Mouse (Mus musculus) adrenal gland (tissue): ENCODE measurements around the gene Dcp1b.

Experiments
- intact Hi-C: fragments of 180-260 bp; cut with DNase I; formaldehyde crosslinking; loops from one replicate; pipeline ENCODE4 v1.15.1; 2025
- long read RNA-seq, 2 experiments: library from polyadenylated mRNA; unstranded; transcript quantifications; one replicate each; pipeline ENCODE4 v2.0.0; 2020; ENCODE audit warnings: borderline replicate concordance in 1 of 2; ENCODE audit not compliant: insufficient replicate concordance in 1 of 2

The Dcp1b gene
- long read RNA-seq, experiment 1, partial matches to known transcripts: 1 of 4 reads
- long read RNA-seq, experiment 1, other reads (novel, unspliced or antisense): 1 of 4 reads
- long read RNA-seq, experiment 2, partial matches to known transcripts: 3 of 14 reads
- long read RNA-seq, experiment 2, other reads (novel, unspliced or antisense): 5 of 14 reads

DNA sequence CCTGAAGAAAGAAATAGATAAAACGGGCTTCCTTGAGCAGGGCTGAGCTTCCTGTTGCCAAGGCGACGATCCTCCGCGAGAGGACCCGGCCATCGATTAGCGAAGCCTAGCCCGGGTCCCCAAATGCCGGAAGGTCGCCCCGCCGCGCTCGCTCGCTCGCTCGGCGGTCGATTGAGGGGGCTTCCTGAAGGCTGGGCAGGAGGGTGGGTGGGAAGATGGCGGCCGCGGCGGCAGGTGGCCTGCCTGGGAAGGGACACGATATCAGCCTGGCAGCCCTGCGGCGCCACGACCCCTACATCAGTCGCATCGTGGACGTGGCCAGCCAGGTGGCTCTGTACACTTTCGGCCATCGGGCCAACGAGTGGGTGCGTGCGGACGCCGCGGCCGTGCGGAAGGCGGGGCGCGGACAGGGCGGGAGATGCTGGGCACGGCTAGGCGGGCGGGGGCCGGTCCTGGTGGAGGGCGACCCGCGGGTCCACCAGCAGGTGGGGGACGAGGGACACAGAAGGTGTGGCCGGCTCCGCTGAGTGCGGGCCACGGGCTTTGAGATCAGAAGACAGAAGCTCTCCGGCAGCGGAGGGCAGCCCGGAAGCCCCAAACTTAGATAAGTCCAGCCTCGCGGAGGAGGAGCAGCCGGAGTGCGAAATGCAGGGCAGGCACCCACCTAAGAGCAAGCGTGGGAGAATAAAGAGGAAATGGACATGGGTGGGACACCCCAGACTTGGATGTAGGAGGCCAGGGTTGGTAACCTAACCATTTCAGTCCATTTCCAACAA is at the start of gene Dcp1b:
Gene Dcp1b (plus strand): TSS at position 176 of the 776 bp plus-strand sequence.
- intact Hi-C loops: no loop called here

DNA sequence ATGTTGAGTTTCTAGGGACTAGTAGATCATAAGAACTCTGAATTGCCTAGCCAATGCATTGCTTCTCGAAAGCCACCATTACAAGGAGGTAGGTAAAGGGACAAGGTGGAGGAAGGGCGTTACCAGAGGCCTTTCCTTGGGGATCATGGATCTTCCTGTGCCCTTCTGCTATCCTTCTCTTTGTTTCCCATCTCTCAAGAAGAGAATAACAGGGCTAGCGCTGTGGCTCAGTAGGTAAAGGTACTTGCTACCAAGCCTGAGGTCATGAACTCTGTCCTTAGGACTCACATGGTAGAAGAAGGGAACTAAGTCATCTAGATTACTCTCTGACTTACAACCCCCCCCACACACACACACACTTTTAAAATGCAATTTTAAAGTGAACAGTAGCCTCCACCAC is 48.1 kb upstream of the Dcp1b start:
- intact Hi-C loops: loop anchor here (5.0 kb wide), 1 partner anchor 310 kb away; no protein-coding TSS in a partner anchor

DNA sequence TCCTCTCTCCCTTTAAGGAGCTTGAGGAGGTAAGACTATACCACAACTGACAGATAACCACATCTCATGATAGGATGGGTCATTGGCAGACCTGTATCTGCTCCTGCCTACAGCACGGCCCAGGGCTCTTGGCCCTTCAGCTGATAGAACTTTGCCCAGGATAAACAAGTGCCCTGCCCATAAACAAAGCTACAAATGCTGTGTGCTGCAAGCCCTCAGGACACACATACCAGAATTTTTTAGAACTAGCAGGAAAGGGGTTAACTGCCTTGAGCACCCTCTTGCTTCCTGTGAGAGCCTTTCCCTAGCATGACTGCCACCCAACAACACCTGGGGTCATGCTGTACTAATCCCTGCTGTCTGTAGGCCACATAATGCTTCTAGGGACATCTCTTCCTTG is 47.0 kb upstream of the Dcp1b start:
- intact Hi-C loops: loop anchor here (5.0 kb wide), 1 partner anchor 309 kb away; no protein-coding TSS in a partner anchor

DNA sequence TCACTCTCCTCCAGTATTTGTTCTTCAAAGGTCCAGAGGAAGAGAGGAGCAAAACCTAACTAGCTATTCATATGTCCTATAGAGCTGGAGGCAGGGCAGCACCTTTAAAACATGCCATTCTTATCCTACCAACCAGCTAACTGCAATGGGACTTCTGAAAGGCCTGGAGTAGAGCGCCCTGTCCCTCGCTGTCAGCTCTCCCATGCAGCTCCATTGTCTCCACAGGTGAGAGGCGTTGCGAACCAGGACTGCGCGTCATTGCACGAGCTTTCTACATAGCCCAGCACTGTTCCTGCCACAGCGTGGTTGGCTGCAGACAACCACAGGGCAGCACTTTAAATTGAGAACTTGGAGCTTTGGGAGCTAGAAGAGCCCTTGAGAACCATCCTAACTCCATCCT is 46.5 kb upstream of the Dcp1b start:
- intact Hi-C loops: loop anchor here (5.0 kb wide), 1 partner anchor 309 kb away; no protein-coding TSS in a partner anchor

DNA sequence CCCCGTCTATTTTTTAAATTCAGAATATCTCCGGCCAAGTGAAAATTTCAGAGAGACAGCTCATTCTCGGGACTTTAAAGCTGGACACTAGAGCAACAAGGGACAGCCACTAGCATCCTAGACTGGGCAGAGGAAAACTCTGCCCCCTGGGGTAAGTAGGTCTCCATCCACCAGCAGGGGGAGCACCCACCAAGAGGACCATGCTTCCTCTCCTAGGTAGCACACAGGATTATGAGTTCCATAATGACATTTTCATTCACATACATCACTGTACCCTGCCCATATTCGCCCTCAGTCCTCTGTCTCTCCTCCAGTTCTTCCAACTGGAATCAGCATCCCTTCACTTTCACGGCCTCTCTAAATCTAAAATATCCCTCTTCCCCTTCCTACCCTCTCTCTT is 45.4 kb upstream of the Dcp1b start:
- intact Hi-C loops: loop anchor here (5.0 kb wide), 2 partner anchors 218 to 308 kb away; no protein-coding TSS in a partner anchor

DNA sequence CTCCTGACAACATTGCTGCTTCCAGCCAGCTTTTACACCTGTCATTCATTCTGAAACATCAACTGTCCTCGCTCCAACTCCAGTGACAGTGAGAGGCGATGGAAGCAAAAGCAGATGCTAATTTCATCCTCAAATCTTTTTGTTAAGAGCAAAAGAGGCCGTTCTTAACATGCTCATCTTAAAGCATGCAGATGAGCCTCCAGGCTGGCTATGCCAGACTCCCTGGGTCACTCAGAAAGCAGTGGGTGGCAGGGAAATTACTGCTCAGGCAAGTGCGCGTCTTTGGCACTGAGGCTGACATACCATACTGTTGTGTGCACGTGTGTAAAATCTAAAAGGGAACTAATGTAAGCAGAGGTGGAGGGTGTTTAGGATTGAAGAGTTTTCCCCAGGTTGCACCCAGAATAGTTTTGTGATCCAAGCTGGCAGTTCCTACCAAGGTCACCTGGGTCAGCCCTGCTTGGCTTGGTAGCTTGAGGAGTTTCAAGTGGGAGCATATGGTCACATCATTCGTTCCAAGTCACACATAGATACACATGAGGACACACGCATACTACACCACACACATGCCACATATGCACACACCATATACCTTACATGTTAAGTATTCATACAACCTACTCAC is 42.8 kb upstream of the Dcp1b start:
- intact Hi-C loops: loop anchor here (5.0 kb wide), 1 partner anchor 215 kb away; no protein-coding TSS in a partner anchor

- intact Hi-C loops: loop anchor here (5.0 kb wide), 1 partner anchor 214 kb away; no protein-coding TSS in a partner anchor
Measured at GRCm38 (mm10) chr6:119132863-119133262, 42.2 kb upstream of the Dcp1b start.

DNA sequence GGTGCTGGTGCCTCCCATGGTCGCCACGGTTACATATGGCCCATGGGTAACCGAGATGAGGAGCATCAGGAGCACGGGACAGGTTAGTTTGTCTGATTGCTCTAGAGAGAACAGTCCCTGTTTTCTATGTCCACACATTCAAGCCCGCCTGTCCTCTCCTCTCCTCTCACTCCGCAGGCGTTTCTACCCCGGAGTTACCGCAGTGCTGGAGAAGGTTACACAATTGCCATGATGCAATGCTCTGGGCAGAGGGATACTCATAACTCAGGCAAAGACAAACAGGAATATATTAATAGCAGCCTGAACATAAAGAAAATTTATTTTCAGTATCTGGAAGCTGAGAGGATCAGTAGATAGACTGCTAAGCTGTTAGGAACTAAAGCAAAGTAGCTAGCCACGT is 37.3 kb upstream of the Dcp1b start:
- intact Hi-C loops: no loop called here

DNA sequence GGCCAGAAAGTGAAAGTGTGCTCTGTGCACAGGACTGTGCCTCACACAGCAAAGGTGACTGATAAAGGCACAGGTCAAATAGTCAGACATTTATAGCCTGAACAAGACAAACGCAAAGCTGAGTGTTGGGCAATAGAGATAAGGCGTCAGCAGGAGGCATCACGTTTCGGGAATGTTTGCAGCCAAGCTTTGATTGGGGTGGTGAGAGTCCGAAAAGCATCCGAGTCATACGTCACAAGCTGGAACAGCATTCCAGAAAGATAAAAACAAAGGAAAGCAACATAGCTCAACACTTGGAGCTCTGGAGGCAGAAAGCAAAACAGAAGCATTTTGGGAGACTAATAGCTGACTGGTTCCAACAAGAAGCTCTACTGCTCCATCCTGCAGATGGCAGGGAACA is 35.5 kb upstream of the Dcp1b start:
- intact Hi-C loops: no loop called here

DNA sequence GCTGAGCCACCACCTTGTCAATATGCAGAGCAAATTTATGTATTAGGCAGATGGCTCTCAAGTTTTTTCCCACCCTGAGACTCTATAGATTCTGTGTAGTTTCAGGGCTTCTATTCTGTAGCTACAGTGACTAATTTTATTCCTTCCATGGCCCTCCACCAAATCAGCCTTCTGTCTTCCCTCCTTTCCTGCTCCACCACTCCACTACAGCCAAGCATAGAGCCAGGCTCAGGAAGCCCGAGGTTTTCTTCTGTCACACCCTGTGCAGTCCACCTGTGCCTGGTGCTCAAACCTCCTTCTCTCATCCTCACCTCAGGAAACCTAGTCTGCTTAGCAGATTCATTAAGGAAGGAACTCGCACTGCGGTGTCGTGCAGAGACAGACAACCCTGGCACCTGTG is 29.9 kb upstream of the Dcp1b start:
- intact Hi-C loops: no loop called here

DNA sequence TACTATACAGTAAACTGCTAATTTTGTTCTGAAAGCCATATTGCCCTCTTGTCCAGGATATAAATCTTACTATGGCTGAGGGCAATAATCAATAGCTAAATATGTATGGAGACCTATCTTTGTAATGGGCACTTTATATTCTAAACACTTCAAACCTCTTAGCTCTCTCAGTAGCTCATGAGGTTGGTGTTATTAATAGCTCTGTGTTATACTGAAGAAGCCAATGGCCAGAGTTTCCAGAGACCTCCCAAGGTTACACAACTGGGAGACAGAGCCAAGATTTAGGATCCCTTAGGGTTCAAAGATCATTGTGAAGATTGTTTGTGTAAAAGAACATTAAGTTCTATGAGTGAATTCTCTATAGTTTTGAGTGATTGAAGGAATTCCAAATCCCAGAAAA is 9.4 kb upstream of the Dcp1b start:
- intact Hi-C loops: no loop called here

DNA sequence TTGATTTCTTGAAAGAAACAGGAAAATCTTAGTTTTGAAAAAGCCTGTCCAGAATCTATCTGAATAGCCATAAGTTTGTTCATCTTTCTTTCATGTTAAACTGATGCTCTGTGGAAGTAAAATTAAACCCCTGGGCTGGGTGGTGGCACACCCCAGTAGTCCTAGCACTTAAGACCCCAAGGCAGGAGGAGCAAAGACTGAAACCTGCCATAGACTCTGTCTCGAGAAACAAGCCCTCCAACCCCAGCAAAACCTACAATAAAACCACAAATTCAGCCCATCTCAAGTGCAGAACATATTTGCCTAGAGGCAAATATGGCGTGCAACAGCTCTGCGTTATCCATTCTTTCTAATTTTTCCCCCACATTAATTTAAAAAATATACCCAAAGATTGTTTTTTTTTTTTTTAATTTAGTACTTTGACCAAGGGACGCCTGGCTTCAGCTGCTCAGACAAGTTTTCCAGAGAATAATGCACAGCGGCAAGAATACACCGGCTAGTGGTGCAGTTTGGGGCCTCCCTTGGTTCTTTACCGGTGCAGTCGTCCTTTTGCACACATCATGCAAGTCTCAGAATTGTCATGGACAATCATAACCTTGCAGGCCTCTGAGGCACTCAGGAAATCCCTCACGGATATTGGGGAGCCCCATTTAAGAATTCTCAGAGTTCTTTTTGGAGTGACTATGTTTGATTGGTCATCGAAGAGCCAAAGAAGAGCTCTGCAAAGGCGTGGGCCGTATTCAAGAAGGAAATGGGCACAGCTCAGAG is 562 bp upstream of the Dcp1b start:
- intact Hi-C loops: no loop called here

- intact Hi-C loops: no loop called here
Measured at GRCm38 (mm10) chr6:119176103-119176502, 1.1 kb downstream of the Dcp1b start.

DNA sequence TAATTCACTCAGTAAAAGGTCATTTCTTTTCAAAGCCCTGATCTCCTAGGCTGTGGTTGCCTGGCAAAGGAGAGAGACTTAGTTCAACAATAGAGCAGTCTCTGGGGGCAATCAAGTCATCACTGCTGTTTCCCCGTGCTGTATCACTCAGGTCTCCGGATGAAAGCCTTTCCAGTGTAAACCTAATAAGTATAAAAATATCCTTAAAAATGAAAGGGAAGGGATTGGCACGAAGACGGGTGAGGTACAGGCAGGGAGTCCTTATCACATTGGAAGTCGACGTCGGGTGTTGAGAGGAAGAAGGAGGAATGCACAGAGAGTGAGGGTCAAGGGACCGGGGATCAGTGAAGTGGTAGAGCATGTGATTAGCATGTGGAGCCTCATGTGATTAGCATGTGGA is 2.0 kb downstream of the Dcp1b start:
- intact Hi-C loops: no loop called here

GRCm38 (mm10) chr6:119180188-119180587 is 5.1 kb downstream of the Dcp1b start:
- intact Hi-C loops: no loop called here

GRCm38 (mm10) chr6:119182211-119182610 is 7.2 kb downstream of the Dcp1b start:
- intact Hi-C loops: no loop called here

- intact Hi-C loops: no loop called here
Measured at GRCm38 (mm10) chr6:119183781-119184180, 8.7 kb downstream of the Dcp1b start.

DNA sequence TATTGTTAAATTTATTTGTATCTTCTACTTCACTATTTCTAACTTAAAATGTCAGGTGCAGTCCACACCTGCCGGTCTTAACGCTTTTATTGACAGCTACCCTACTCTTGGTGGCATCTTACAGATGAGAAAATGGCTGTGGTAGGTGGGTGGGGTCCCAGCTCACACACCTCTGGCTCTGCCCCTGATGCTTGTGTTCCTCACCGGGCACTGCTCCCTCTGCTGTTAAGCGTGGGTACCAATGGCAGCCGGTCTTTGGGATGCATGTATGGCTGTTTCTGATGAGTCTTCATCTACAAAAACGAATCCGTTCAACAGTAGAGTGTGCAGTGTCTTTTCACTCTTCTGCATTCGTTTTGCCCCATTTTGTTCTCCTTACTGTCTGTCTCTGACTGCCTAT is 11.6 kb downstream of the Dcp1b start:
- intact Hi-C loops: no loop called here

- intact Hi-C loops: no loop called here
Measured at GRCm38 (mm10) chr6:119187631-119188030, 12.6 kb downstream of the Dcp1b start.

GRCm38 (mm10) chr6:119191478-119191877 is 16.4 kb downstream of the Dcp1b start:
- intact Hi-C loops: no loop called here

GRCm38 (mm10) chr6:119193571-119194154 is 18.6 kb downstream of the Dcp1b start:
- intact Hi-C loops: no loop called here
